Mouse (Mus musculus) kidney, embryonic 15.5 days (tissue): Measurements from ENCODE around the gene Trim38. TPM values are rescaled to one million over a fixed set of nuclear protein-coding genes. Genes with fewer than 3 reads are reported as not detected.
A peak's percentile ranks its signal among the peaks of the same experiment; 100 is the strongest.
"Not testable (repeated sequence)": the region's sequence is repeated elsewhere in the genome, so short reads cannot be mapped to it uniquely, and the experiment has no call there.

Experiments
- ATAC-seq: fragments of 200-750 bp; cut with Nextera tagmentation; replicated peaks from 2 replicates; pipeline ENCODE4 v1.8.0; 2017; ENCODE audit warnings: moderate TSS enrichment; ENCODE audit not compliant: low FRiP score
- H3K27ac ChIP-seq: fragments of 300-500 bp; sonication (generic); 2 replicates; pipeline ENCODE4 v1.5.1; 2015; ENCODE audit warnings: mild to moderate bottlenecking, inconsistent platforms
- H3K27me3 ChIP-seq: fragments of 300-500 bp; sonication (generic); 2 replicates; pipeline ENCODE4 v1.6.1; 2015; ENCODE audit warnings: inconsistent platforms
- H3K36me3 ChIP-seq: fragments of 300-500 bp; sonication (generic); 2 replicates; pipeline ENCODE4 v1.6.1; 2015; ENCODE audit warnings: inconsistent platforms
- H3K4me1 ChIP-seq: fragments of 300-500 bp; sonication (generic); 2 replicates; pipeline ENCODE4 v1.6.1; 2015; ENCODE audit warnings: inconsistent platforms
- H3K4me2 ChIP-seq: fragments of 300-500 bp; sonication (generic); 2 replicates; pipeline ENCODE4 v1.6.1; 2015; ENCODE audit warnings: moderate library complexity, mild to moderate bottlenecking, inconsistent platforms
- H3K4me3 ChIP-seq: fragments of 300-500 bp; sonication (generic); replicated peaks from 2 replicates; pipeline ENCODE4 v1.5.1; 2015; ENCODE audit warnings: mild to moderate bottlenecking, inconsistent platforms
- H3K9ac ChIP-seq: fragments of 300-500 bp; sonication (generic); 2 replicates; pipeline ENCODE4 v1.6.1; 2015; ENCODE audit warnings: mild to moderate bottlenecking, inconsistent platforms
- H3K9me3 ChIP-seq: fragments of 300-500 bp; sonication (generic); replicated peaks from 2 replicates; pipeline ENCODE4 v1.6.1; 2016; ENCODE audit warnings: inconsistent platforms
- WGBS: fragments of 180-500 bp; shearing (Covaris S2); methylation state at CpG from one replicate; pipeline ENCODE4 v1.1.7; 2015; ENCODE audit warnings: mixed read lengths; 5-methylcytosine and 5-hydroxymethylcytosine counted together
- polyA plus RNA-seq: library from polyadenylated mRNA; unstranded; fragments of >200 nt; fragmentation: Nextera tagmentation; extraction: Ambion mirVana; gene quantifications from 2 replicates; pipeline ENCODE4 v1.2.1, GENCODE M21; 2015

Gene Trim38
- polyA plus RNA-seq, 1 experiment from 2014 or later = not detected

GRCm38 (mm10) chr13:23747892-23748288 lies 21.8 kb upstream of the Trim38 start:
- H3K4me2 ChIP-seq = peak overlapping the region; percentile 59
- H3K4me3 ChIP-seq = 0 out of 2 replicates have a peak overlapping the region, but pooled peaks have one; percentile 52
- H3K9ac ChIP-seq = no peak overlapping the region; the same call in 1 of the 2 replicates
- 9% methylated on average over 4 of the region's 4 CpGs for WGBS
- H3K4me1 ChIP-seq = peaks cover 20% of the 10 kb centered on the region
- no peaks in the 10 kb centered on the region for H3K9me3 ChIP-seq
- H3K27me3 ChIP-seq = no peaks in the 10 kb centered on the region
- ATAC-seq = no peak
- H3K27ac ChIP-seq = peak overlapping the region; percentile 100
- no peaks in the 10 kb centered on the region for H3K36me3 ChIP-seq

GRCm38 (mm10) chr13:23749563-23750121 lies 20.1 kb upstream of the Trim38 start:
- WGBS = 92% methylated on average over 5 of the region's 5 CpGs
- peaks cover 17% of the 10 kb centered on the region for H3K4me1 ChIP-seq
- no peak for ATAC-seq
- H3K4me3 ChIP-seq = no peak overlapping the region
- H3K27ac ChIP-seq = peak overlapping the region; percentile 89
- H3K27me3 ChIP-seq = no peaks in the 10 kb centered on the region
- H3K9me3 ChIP-seq = no peaks in the 10 kb centered on the region
- H3K4me2 ChIP-seq = no peak overlapping the region
- no peaks in the 10 kb centered on the region for H3K36me3 ChIP-seq
- no peak overlapping the region for H3K9ac ChIP-seq

DNA sequence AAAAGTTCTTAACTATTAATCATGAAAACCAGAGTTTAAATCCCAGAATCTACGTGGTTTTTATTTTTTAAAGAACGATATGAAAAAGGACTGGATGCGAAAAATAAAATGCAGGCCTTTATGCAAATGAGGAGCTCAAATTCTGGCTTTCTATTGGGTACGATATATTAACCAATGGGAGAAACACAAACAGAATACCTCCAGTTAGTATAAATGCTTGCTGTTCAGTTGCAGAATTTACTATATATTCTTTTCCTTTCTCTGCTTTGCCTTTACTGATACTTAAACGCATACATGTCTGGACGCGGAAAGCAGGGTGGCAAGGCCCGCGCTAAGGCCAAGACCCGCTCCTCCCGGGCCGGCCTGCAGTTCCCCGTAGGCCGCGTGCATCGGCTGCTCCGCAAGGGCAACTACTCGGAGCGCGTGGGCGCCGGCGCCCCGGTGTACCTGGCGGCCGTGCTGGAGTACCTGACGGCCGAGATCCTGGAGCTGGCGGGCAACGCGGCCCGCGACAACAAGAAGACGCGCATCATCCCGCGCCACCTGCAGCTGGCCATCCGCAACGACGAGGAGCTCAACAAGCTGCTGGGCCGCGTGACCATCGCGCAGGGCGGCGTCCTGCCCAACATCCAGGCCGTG lies 18.8 kb upstream of the Trim38 start, which contains the start of gene Hist1h2ab:
Gene Hist1h2ab (plus strand): TSS at position 288 of the 639 bp plus-strand sequence.
- peak within 1 kb of the TSS; percentile 47 for H3K4me3 ChIP-seq
- not testable (repeated sequence) for H3K27me3 ChIP-seq, H3K9me3 ChIP-seq, H3K36me3 ChIP-seq
- H3K9ac ChIP-seq = peak within 1 kb of the TSS; percentile 50
- peak; percentile 54 for ATAC-seq
- peaks cover 17% of the 10 kb centered on the region for H3K4me1 ChIP-seq
- under 1% methylated on average over 33 of the region's 47 CpGs for WGBS
- peak within 1 kb of the TSS; percentile 98 for H3K27ac ChIP-seq
- peak within 1 kb of the TSS; percentile 62 for H3K4me2 ChIP-seq

DNA sequence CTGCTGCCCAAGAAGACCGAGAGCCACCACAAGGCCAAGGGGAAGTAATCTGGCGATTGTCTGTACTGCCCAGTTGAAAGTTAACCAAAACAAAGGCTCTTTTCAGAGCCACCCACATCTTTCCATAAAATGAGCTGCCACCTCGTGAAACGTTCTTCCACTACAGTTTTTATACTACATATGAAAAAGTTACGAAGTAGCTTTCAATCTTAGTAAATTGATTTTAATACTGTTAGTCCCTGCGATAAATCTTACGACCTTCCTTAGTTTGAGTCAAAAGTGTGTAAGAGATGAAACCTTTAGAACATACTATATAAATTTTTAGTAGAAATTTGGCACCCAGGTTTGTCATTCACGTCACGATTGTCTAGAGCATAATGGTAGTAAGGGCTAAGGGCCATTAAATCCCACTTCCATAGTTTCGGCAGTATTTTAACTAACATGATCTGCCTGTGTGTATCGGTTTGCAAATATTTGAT lies 18.2 kb upstream of the Trim38 start:
- Histone ChIP-seq H3K27ac (peak overlapping the region; percentile 98), H3K36me3 (no peaks in the 10 kb centered on the region), H3K9me3 (no peaks in the 10 kb centered on the region), H3K27me3 (no peaks in the 10 kb centered on the region), H3K4me2 (peak overlapping the region; percentile 62), H3K4me3 (peak overlapping the region; percentile 47), H3K9ac (peak overlapping the region; percentile 50), H3K4me1 (peaks cover 17% of the 10 kb centered on the region)
- under 1% methylated on average over 11 of the region's 11 CpGs for WGBS
- ATAC-seq = no peak

- Histone ChIP-seq H3K9ac (peak within 1 kb of the TSS; percentile 50), H3K27ac (peak within 1 kb of the TSS; percentile 98)
- not testable (repeated sequence) for H3K36me3 ChIP-seq
These were observed 17.5 kb upstream of the Trim38 start, which contains the start of gene Hist1h3b for GRCm38 (mm10) chr13:23752067-23752741. Gene Hist1h3b (plus strand): TSS chr13:23752267.

DNA sequence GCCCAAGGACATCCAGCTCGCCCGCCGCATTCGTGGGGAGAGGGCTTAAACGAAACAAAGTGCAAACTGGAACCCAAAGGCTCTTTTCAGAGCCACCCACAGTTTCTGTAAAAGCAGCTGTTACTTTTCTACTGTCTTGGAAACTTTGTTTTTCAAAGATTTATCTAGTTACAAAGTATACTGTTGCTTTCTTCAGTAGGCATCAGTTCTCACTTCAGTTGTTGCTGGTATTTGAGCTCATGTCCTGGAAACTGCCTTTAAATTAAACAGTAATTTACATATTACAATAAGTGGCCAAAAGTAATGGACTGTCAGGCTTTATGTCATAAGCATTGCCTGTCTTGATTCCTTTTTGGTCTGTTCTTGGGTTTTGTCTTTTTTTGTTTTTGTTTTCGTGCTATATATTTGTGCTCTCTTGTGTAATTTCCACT lies 17.0 kb upstream of the Trim38 start:
- peak overlapping the region; percentile 41 for H3K9ac ChIP-seq
- peak overlapping the region; percentile 57 for H3K4me2 ChIP-seq
- peak overlapping the region; percentile 90 for H3K27ac ChIP-seq
- peaks cover 14% of the 10 kb centered on the region for H3K4me1 ChIP-seq
- ATAC-seq = no peak
- no peaks in the 10 kb centered on the region for H3K36me3 ChIP-seq
- H3K4me3 ChIP-seq = peak overlapping the region; percentile 44
- WGBS = 4% methylated on average over 6 of the region's 6 CpGs
- no peaks in the 10 kb centered on the region for H3K9me3 ChIP-seq
- H3K27me3 ChIP-seq = no peaks in the 10 kb centered on the region

More at GRCm38 (mm10) chr13:23752067-23752741, 17.5 kb upstream of the Trim38 start, which contains the start of gene Hist1h3b:
- H3K4me1 ChIP-seq = peaks cover 15% of the 10 kb centered on the region
- not testable (repeated sequence) for H3K9me3 ChIP-seq, H3K27me3 ChIP-seq
- ATAC-seq = peak; percentile 92
- peak within 1 kb of the TSS; percentile 47 for H3K4me3 ChIP-seq
- H3K4me2 ChIP-seq = peak within 1 kb of the TSS; percentile 62
- WGBS = under 1% methylated on average over 19 of the region's 47 CpGs

GRCm38 (mm10) chr13:23753314-23754078 lies 16.2 kb upstream of the Trim38 start:
- Histone ChIP-seq H3K9me3 (no peaks in the 10 kb centered on the region), H3K4me3 (peak overlapping the region; percentile 44), H3K4me2 (peak overlapping the region; percentile 57), H3K9ac (no peak overlapping the region), H3K27me3 (no peaks in the 10 kb centered on the region), H3K27ac (peak overlapping the region; percentile 90), H3K4me1 (peaks cover 6% of the 10 kb centered on the region), H3K36me3 (no peaks in the 10 kb centered on the region)
- 56% methylated on average over 4 of the region's 4 CpGs for WGBS
- no peak for ATAC-seq

DNA sequence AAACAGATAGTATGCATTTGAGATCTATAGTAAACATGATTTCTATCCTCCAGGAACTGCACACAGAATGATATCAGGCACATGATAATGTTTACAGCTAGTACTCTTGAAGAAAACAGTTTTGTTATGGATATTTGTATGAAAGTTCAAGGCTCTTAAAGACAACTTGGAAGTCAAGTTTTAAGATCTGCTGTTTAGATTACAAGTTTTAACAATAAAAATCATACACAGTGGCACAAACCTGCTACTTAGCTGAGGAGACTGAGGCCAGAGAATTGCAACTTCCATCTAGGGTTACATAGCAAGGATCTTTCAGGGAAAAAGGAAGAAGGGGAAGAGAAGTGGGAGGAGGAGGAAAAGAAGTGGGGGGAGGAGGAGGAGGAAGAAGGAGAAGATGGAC lies 14.7 kb upstream of the Trim38 start:
- no peak overlapping the region for H3K9ac ChIP-seq
- 0 out of 2 replicates have a peak overlapping the region, but pooled peaks have one; percentile 10 for H3K27ac ChIP-seq
- no peak overlapping the region for H3K4me2 ChIP-seq
- no peaks in the 10 kb centered on the region for H3K9me3 ChIP-seq
- no peak for ATAC-seq
- H3K36me3 ChIP-seq = no peaks in the 10 kb centered on the region
- H3K4me1 ChIP-seq = peaks cover 7% of the 10 kb centered on the region
- no peak overlapping the region for H3K4me3 ChIP-seq
- H3K27me3 ChIP-seq = no peaks in the 10 kb centered on the region

GRCm38 (mm10) chr13:23756790-23757189 lies 12.9 kb upstream of the Trim38 start, which contains the start of gene Hist1h4b:
Gene Hist1h4b (plus strand): TSS chr13:23757013.
- peak within 1 kb of the TSS; percentile 46 for H3K4me3 ChIP-seq
- H3K27me3 ChIP-seq = no peaks in the 10 kb centered on the region
- no peaks in the 10 kb centered on the region for H3K9me3 ChIP-seq
- WGBS = under 1% methylated on average over 17 of the region's 22 CpGs
- peak within 1 kb of the TSS; percentile 70 for H3K4me2 ChIP-seq
- peak within 1 kb of the TSS; percentile 59 for H3K9ac ChIP-seq
- H3K27ac ChIP-seq = peak within 1 kb of the TSS; percentile 97
- no peaks in the 10 kb centered on the region for H3K36me3 ChIP-seq
- H3K4me1 ChIP-seq = peaks cover 13% of the 10 kb centered on the region
- peak; percentile 79 for ATAC-seq

GRCm38 (mm10) chr13:23757211-23757773 lies 12.4 kb upstream of the Trim38 start:
- Histone ChIP-seq H3K27me3 (no peaks in the 10 kb centered on the region), H3K9ac (peak overlapping the region; percentile 59), H3K4me3 (peak overlapping the region; percentile 46), H3K4me2 (peak overlapping the region; percentile 70), H3K9me3 (no peaks in the 10 kb centered on the region), H3K27ac (peak overlapping the region; percentile 97), H3K4me1 (peaks cover 13% of the 10 kb centered on the region), H3K36me3 (no peaks in the 10 kb centered on the region)
- no peak for ATAC-seq
- under 1% methylated on average over 23 of the region's 23 CpGs for WGBS

GRCm38 (mm10) chr13:23757921-23758320 lies 11.8 kb upstream of the Trim38 start:
- Histone ChIP-seq H3K36me3 (no peaks in the 10 kb centered on the region), H3K4me2 (0 out of 2 replicates have a peak overlapping the region, but pooled peaks have one; percentile 70), H3K9me3 (no peaks in the 10 kb centered on the region), H3K9ac (no peak overlapping the region), H3K27ac (peak overlapping the region; percentile 59), H3K4me1 (peaks cover 16% of the 10 kb centered on the region), H3K27me3 (no peaks in the 10 kb centered on the region), H3K4me3 (no peak overlapping the region)
- no peak for ATAC-seq
- WGBS = 44% methylated on average over 3 of the region's 3 CpGs
